Comparison of ENCODE assay signal across 9 mouse cellular contexts in genomic region chr10:6788517-6789237, GRCm38 (mm10). TPM values are rescaled to one million over a fixed set of nuclear protein-coding genes. Genes with fewer than 3 reads are reported as not detected.
DNase-seq lines count a peak whose midpoint lies in the region; ATAC-seq and TF ChIP-seq lines count a peak whose summit lies in the region.
"Had no signal": no experiment of that assay in that cellular context is flagged by ENCODE, and none has a peak within 500 bp of the region (broad histone marks: within the 10 kb centered on the region; RNA-seq: fewer than 3 reads in every experiment).

No protein-coding gene starts in this region.

- no peak overlapping the region for H3K4me3 ChIP-seq in intestine, embryonic 14.5 days (ENCODE audit: low read depth, low read length)
- no peak overlapping the region for H3K4me3 ChIP-seq in intestine, postnatal 0 days (ENCODE audit: low read depth, low read length)
- H3K4me3 ChIP-seq in embryonic facial prominence, embryonic 14.5 days (ENCODE audit: low read depth, low read length), result no peak overlapping the region
- H3K4me3 ChIP-seq in hindbrain, embryonic 16.5 days (ENCODE audit: low read length), result peak overlapping the region; percentile 50
- no peak overlapping the region for H3K4me3 ChIP-seq in liver, embryonic 13.5 days (replicated peaks)

- H3K4me1 ChIP-seq in intestine, embryonic 14.5 days (replicated peaks; ENCODE audit: control insufficient read depth, insufficient read depth, low read length), result no peaks in the 10 kb centered on the region
- no peaks in the 10 kb centered on the region for H3K4me1 ChIP-seq in intestine, postnatal 0 days (replicated peaks; ENCODE audit: control insufficient read depth, insufficient read depth, low read length)
- no peaks in the 10 kb centered on the region for H3K4me1 ChIP-seq in embryonic facial prominence, embryonic 14.5 days (ENCODE audit: control insufficient read depth, insufficient read depth, low read length)
- H3K4me1 ChIP-seq in hindbrain, embryonic 16.5 days (ENCODE audit: control insufficient read depth, insufficient read depth, low read depth, low read length), result no peaks in the 10 kb centered on the region; the same call in 1 of the 2 replicates
- no peaks in the 10 kb centered on the region for H3K4me1 ChIP-seq in liver, embryonic 13.5 days (replicated peaks)

- H3K4me2 ChIP-seq in intestine, embryonic 14.5 days (ENCODE audit: low read length), result no peak overlapping the region
- no peak overlapping the region for H3K4me2 ChIP-seq in intestine, postnatal 0 days (replicated peaks; ENCODE audit: low read depth)
- H3K4me2 ChIP-seq in embryonic facial prominence, embryonic 14.5 days (ENCODE audit: low read depth, low read length), result no peak overlapping the region
- peak overlapping the region; percentile 67 for H3K4me2 ChIP-seq in hindbrain, embryonic 16.5 days (ENCODE audit: low read length)
- no peak overlapping the region for H3K4me2 ChIP-seq in liver, embryonic 13.5 days

- H3K27me3 ChIP-seq in intestine, embryonic 14.5 days (replicated peaks; ENCODE audit: control insufficient read depth, insufficient read depth, low read length), result peaks cover 4% of the 10 kb centered on the region; the same call in 1 of the 2 replicates
- no peaks in the 10 kb centered on the region for H3K27me3 ChIP-seq in intestine, postnatal 0 days (replicated peaks; ENCODE audit: control insufficient read depth, insufficient read depth, low read length)
- H3K27me3 ChIP-seq in embryonic facial prominence, embryonic 14.5 days (replicated peaks; ENCODE audit: control insufficient read depth, insufficient read depth, low read length), result no peaks in the 10 kb centered on the region
- no peaks in the 10 kb centered on the region for H3K27me3 ChIP-seq in hindbrain, embryonic 16.5 days (replicated peaks; ENCODE audit: control insufficient read depth, insufficient read depth, low read length)
- peaks cover 7% of the 10 kb centered on the region; the same call in 1 of the 2 replicates for H3K27me3 ChIP-seq in liver, embryonic 13.5 days

- H3K9ac ChIP-seq in intestine, embryonic 14.5 days (ENCODE audit: low read length), result no peak overlapping the region
- no peak overlapping the region for H3K9ac ChIP-seq in intestine, postnatal 0 days (ENCODE audit: low read depth, low read length)
- no peak overlapping the region for H3K9ac ChIP-seq in embryonic facial prominence, embryonic 14.5 days (ENCODE audit: low read depth, low read length)
- H3K9ac ChIP-seq in hindbrain, embryonic 16.5 days (ENCODE audit: low read depth, low read length), result peak overlapping the region; percentile 65
- H3K9ac ChIP-seq in liver, embryonic 13.5 days, result no peak overlapping the region

- DNase-seq in intestine, embryonic 14.5 days (ENCODE audit: low spot score), result peak; percentile 93
- DNase-seq in R1 (ENCODE audit: low read depth, low spot score), result peak; percentile 81
- DNase-seq in embryonic facial prominence, embryonic 14.5 days (ENCODE audit: low spot score), result peak; percentile 70
- DNase-seq in liver, embryonic 13.5 days, result peak; percentile 0
- DNase-seq in retina, embryonic 14.5 days (ENCODE audit: low spot score), result peak; percentile 80

- no peaks in the 10 kb centered on the region for H3K36me3 ChIP-seq in intestine, embryonic 14.5 days (ENCODE audit: control insufficient read depth, insufficient read depth, low read length)
- H3K36me3 ChIP-seq in intestine, postnatal 0 days (ENCODE audit: control insufficient read depth, insufficient read depth), result no peaks in the 10 kb centered on the region
- no peaks in the 10 kb centered on the region for H3K36me3 ChIP-seq in embryonic facial prominence, embryonic 14.5 days (ENCODE audit: control insufficient read depth, insufficient read depth, low read length)
- no peaks in the 10 kb centered on the region for H3K36me3 ChIP-seq in hindbrain, embryonic 16.5 days (ENCODE audit: control insufficient read depth, insufficient read depth, low read length)
- H3K36me3 ChIP-seq in liver, embryonic 13.5 days, result no peaks in the 10 kb centered on the region

- 5% methylated on average over 25 of the region's 25 CpGs for WGBS in intestine, embryonic 14.5 days
- 6% methylated on average over 25 of the region's 25 CpGs for WGBS in intestine, postnatal 0 days
- 5% methylated on average over 24 of the region's 25 CpGs for WGBS in embryonic facial prominence, embryonic 14.5 days
- 4% methylated on average over 25 of the region's 25 CpGs for WGBS in hindbrain, embryonic 16.5 days
- 4% methylated on average over 25 of the region's 25 CpGs for WGBS in liver, embryonic 13.5 days (ENCODE audit: insufficient replicate concordance)

- peak; percentile 79 for ATAC-seq in intestine, embryonic 14.5 days (replicated peaks; ENCODE audit: low FRiP score, low TSS enrichment, low read depth)
- no peak for ATAC-seq in intestine, postnatal 0 days
- peak; percentile 76 for ATAC-seq in embryonic facial prominence, embryonic 14.5 days (ENCODE audit: low read depth)
- ATAC-seq in hindbrain, embryonic 16.5 days, result peak; percentile 93
- ATAC-seq in liver, embryonic 13.5 days (ENCODE audit: low read depth), result no peak
- ATAC-seq in megakaryocyte, adult 5-6 weeks (ENCODE audit: poor library complexity, severe bottlenecking), result no peak

- H3K9me3 ChIP-seq in intestine, embryonic 14.5 days (ENCODE audit: control insufficient read depth, low read length), result no peaks in the 10 kb centered on the region
- H3K9me3 ChIP-seq in intestine, postnatal 0 days (ENCODE audit: control insufficient read depth), result no peaks in the 10 kb centered on the region
- no peaks in the 10 kb centered on the region for H3K9me3 ChIP-seq in embryonic facial prominence, embryonic 14.5 days (ENCODE audit: control insufficient read depth, low read length)
- H3K9me3 ChIP-seq in hindbrain, embryonic 16.5 days (ENCODE audit: control insufficient read depth, low read length), result no peaks in the 10 kb centered on the region
- H3K9me3 ChIP-seq in liver, embryonic 13.5 days (replicated peaks), result no peaks in the 10 kb centered on the region

- no peak overlapping the region for H3K27ac ChIP-seq in intestine, embryonic 14.5 days (ENCODE audit: low read depth)
- no peak overlapping the region for H3K27ac ChIP-seq in intestine, postnatal 0 days (ENCODE audit: low read depth, low read length)
- H3K27ac ChIP-seq in embryonic facial prominence, embryonic 14.5 days (replicated peaks; ENCODE audit: low read depth, low read length), result no peak overlapping the region
- no peak overlapping the region for H3K27ac ChIP-seq in hindbrain, embryonic 16.5 days (ENCODE audit: low read depth, low read length)
- no peak overlapping the region for H3K27ac ChIP-seq in liver, embryonic 13.5 days

- no peak for TF ChIP-seq CTCF in intestine, postnatal 0 days (IDR thresholded peaks at IDR 0.05; ENCODE audit: low read depth)

RNA-seq across cellular contexts. Expression of gene Gm10945, which starts 27.1 kb away (rescaled TPM):
- not detected in 2 replicates for polyA plus RNA-seq in intestine, embryonic 14.5 days (2014; fragmentation: Nextera tagmentation; extraction: Ambion mirVana)
- not detected in 2 replicates for polyA plus RNA-seq in intestine, postnatal 0 days (2015; fragmentation: Nextera tagmentation; extraction: Ambion mirVana)
- polyA plus RNA-seq in embryonic facial prominence, embryonic 14.5 days (2014; fragmentation: Nextera tagmentation; extraction: Ambion mirVana), result not detected in 2 replicates
- not detected in 2 replicates for polyA plus RNA-seq in hindbrain, embryonic 16.5 days (2015; fragmentation: Nextera tagmentation; extraction: Ambion mirVana)
- not detected in 2 replicates for polyA plus RNA-seq in liver, embryonic 13.5 days (2015; fragmentation: Nextera tagmentation; extraction: Ambion mirVana)
- not detected in 2 replicates for total RNA-seq in megakaryocyte, adult 5-6 weeks (2015)
- not detected in 2 replicates for total RNA-seq in megakaryocyte, adult 5-6 weeks (2017)
- polyA plus RNA-seq: liver, embryonic 16.5 days had no signal

RNA-seq across cellular contexts. Expression of gene Oprm1, which starts 30.4 kb away (rescaled TPM):
- polyA plus RNA-seq in intestine, embryonic 14.5 days (2014; fragmentation: Nextera tagmentation; extraction: Ambion mirVana), result 0.51 and 0.71 TPM in 2 replicates
- 0.16 and 0.29 TPM in 2 replicates for polyA plus RNA-seq in intestine, postnatal 0 days (2015; fragmentation: Nextera tagmentation; extraction: Ambion mirVana)
- polyA plus RNA-seq in embryonic facial prominence, embryonic 14.5 days (2014; fragmentation: Nextera tagmentation; extraction: Ambion mirVana), result 0.22 and 0.31 TPM in 2 replicates
- polyA plus RNA-seq in hindbrain, embryonic 16.5 days (2015; fragmentation: Nextera tagmentation; extraction: Ambion mirVana), result 3.2 and 3.3 TPM in 2 replicates
- not detected in 2 replicates for polyA plus RNA-seq in liver, embryonic 13.5 days (2015; fragmentation: Nextera tagmentation; extraction: Ambion mirVana)
- total RNA-seq in megakaryocyte, adult 5-6 weeks (2015), result not detected in 2 replicates
- not detected in 2 replicates for total RNA-seq in megakaryocyte, adult 5-6 weeks (2017)

Comparison
In these comparisons a context has a peak if more than half of its experiments do, and no peak if none do; other contexts are left out.
1. ATAC-seq: peak in intestine, embryonic 14.5 days (single experiment), embryonic facial prominence, embryonic 14.5 days (single experiment) and hindbrain, embryonic 16.5 days (single experiment); none in intestine, postnatal 0 days (single experiment), liver, embryonic 13.5 days (single experiment) and megakaryocyte, adult 5-6 weeks (single experiment).
2. DNase-seq: peak in every context shown above with its lines; median percentile 93 in intestine, embryonic 14.5 days; 81 in R1; 80 in retina, embryonic 14.5 days; 70 in embryonic facial prominence, embryonic 14.5 days; 0 in liver, embryonic 13.5 days.